Mouse (Mus musculus): ENCODE measurements at regions not wholly inside any gene's neighbourhood (a gene's known extent, or its start where the extent isn't known, plus 50 kb on each side); places are given as distances from the start of the nearest gene placed in this dataset.

- TF ChIP-seq CTCF (IDR thresholded peaks at IDR 0.05; ENCODE audit: control insufficient read depth, insufficient read depth, low read length) (no peak), POLR2A (IDR thresholded peaks at IDR 0.05; ENCODE audit: borderline replicate concordance, control insufficient read depth, low read depth, low read length) (no peak)
Observed at GRCm38 (mm10) chr6:50885771-50886360, 231.6 kb upstream of the Npvf start.

Data from bone marrow, adult 2 months (tissue).